Mouse (Mus musculus) midbrain, postnatal 0 days (tissue): ENCODE results near the gene Cyfip1. TPM values are rescaled to one million over a fixed set of nuclear protein-coding genes. Genes with fewer than 3 reads are reported as not detected.

Experiments used
- ATAC-seq: fragments of 200-750 bp; cut with Nextera tagmentation; 2 replicates; pipeline ENCODE4 v1.8.0; 2017; ENCODE audit warnings: moderate number of reproducible peaks, mild to moderate bottlenecking, moderate TSS enrichment, moderate library complexity; ENCODE audit not compliant: low FRiP score
- DNase-seq: peaks from one replicate; pipeline ENCODE4 v3.0.0-alpha.2; 2015; ENCODE audit warnings: low spot score
- H3K27ac ChIP-seq: fragments of 300-500 bp; sonication (generic); 2 replicates; pipeline ENCODE4 v1.5.1; 2014; ENCODE audit warnings: low read depth, mild to moderate bottlenecking, low read length, mixed read lengths
- H3K27me3 ChIP-seq: fragments of 300-500 bp; sonication (generic); 2 replicates; pipeline ENCODE4 v1.6.1; 2014; ENCODE audit warnings: low read length, control low read depth, mixed read lengths; ENCODE audit not compliant: insufficient read depth
- H3K36me3 ChIP-seq: fragments of 300-500 bp; sonication (generic); 2 replicates; pipeline ENCODE4 v1.6.1; 2014; ENCODE audit warnings: low read length, control low read depth, mixed read lengths; ENCODE audit not compliant: insufficient read depth
- H3K4me1 ChIP-seq: fragments of 300-500 bp; sonication (generic); 2 replicates; pipeline ENCODE4 v1.6.1; 2014; ENCODE audit warnings: mild to moderate bottlenecking, control low read depth, antibody characterized with exemption, low read length, mixed read lengths; ENCODE audit not compliant: insufficient read depth
- H3K4me2 ChIP-seq: fragments of 300-500 bp; sonication (generic); 2 replicates; pipeline ENCODE4 v1.6.1; 2014; ENCODE audit warnings: low read depth, mild to moderate bottlenecking, low read length, mixed read lengths; ENCODE audit not compliant: poor library complexity, severe bottlenecking
- H3K4me3 ChIP-seq: fragments of 300-500 bp; sonication (generic); 2 replicates; pipeline ENCODE4 v1.5.1; 2014; ENCODE audit warnings: low read depth, mild to moderate bottlenecking, low read length, moderate library complexity
- H3K9ac ChIP-seq: fragments of 300-500 bp; sonication (generic); replicated peaks from 2 replicates; pipeline ENCODE4 v1.6.1; 2014; ENCODE audit warnings: mild to moderate bottlenecking, low read length, moderate library complexity, mixed read lengths; ENCODE audit not compliant: poor library complexity, severe bottlenecking
- H3K9me3 ChIP-seq: fragments of 300-500 bp; sonication (generic); 2 replicates; pipeline ENCODE4 v1.6.1; 2016; ENCODE audit warnings: low read length, control low read depth
- CTCF ChIP-seq: IDR thresholded peaks from 2 replicates; pipeline ENCODE4 v1.5.1; 2016; ENCODE audit warnings: antibody characterized with exemption, mild to moderate bottlenecking
- WGBS: fragments of 180-500 bp; shearing (Covaris S2); extraction: QIAGEN DNeasy Blood & Tissue Kit; methylation state at CpG from one replicate; pipeline ENCODE4 v1.1.7; 2014; 5-methylcytosine and 5-hydroxymethylcytosine counted together
- polyA plus RNA-seq: library from polyadenylated mRNA; unstranded; fragments of >200 nt; fragmentation: Nextera tagmentation; extraction: Ambion mirVana; gene quantifications from 2 replicates; pipeline ENCODE4 v1.2.1, GENCODE M21; 2015
- total RNA-seq: library from RNA; depleted of rRNA; stranded (reverse); fragments of >200 nt; gene quantifications from 2 replicates; pipeline ENCODE4 v1.2.3, GENCODE M21; 2014

Gene Cyfip1
- total and polyA plus RNA-seq, 2 experiments from 2014 or later = 31.4 to 49.5 TPM

GRCm38 (mm10) chr7:55928649-55929048, 87.1 kb downstream of the Cyfip1 start:
- no peak for TF ChIP-seq CTCF

GRCm38 (mm10) chr7:55935025-55935424, 93.5 kb downstream of the Cyfip1 start:
- Histone ChIP-seq H3K4me2 (no peak overlapping the region), H3K4me1 (no peaks in the 10 kb centered on the region), H3K27ac (no peak overlapping the region), H3K36me3 (peaks cover 8% of the 10 kb centered on the region), H3K27me3 (no peaks in the 10 kb centered on the region), H3K9me3 (no peaks in the 10 kb centered on the region), H3K9ac (no peak overlapping the region), H3K4me3 (no peak overlapping the region)
- TF ChIP-seq CTCF = no peak
- 94% methylated on average over 2 of the region's 2 CpGs for WGBS
- ATAC-seq (no peak), DNase-seq (no peak)

More at GRCm38 (mm10) chr7:55928649-55929048, 87.1 kb downstream of the Cyfip1 start:
- Histone ChIP-seq H3K27me3 (no peaks in the 10 kb centered on the region), H3K4me2 (no peak overlapping the region), H3K4me1 (no peaks in the 10 kb centered on the region), H3K9me3 (no peaks in the 10 kb centered on the region), H3K36me3 (peaks cover 21% of the 10 kb centered on the region), H3K9ac (no peak overlapping the region), H3K4me3 (no peak overlapping the region), H3K27ac (no peak overlapping the region)
- ATAC-seq (no peak), DNase-seq (no peak)
- WGBS = 83% methylated on average over 2 of the region's 2 CpGs

GRCm38 (mm10) chr7:55938341-55938740, 96.8 kb downstream of the Cyfip1 start:
- TF ChIP-seq CTCF = no peak
- 0 out of 2 replicates have a peak, but pooled peaks cover 3% of the 10 kb centered on the region for H3K36me3 ChIP-seq
- H3K4me1 ChIP-seq = no peaks in the 10 kb centered on the region
- H3K27ac ChIP-seq = no peak overlapping the region
- H3K4me3 ChIP-seq = no peak overlapping the region
- ATAC-seq = no peak
- H3K27me3 ChIP-seq = no peaks in the 10 kb centered on the region
- no peak for DNase-seq
- no peaks in the 10 kb centered on the region for H3K9me3 ChIP-seq
- H3K4me2 ChIP-seq = no peak overlapping the region
- no peak overlapping the region for H3K9ac ChIP-seq
- 92% methylated on average over 4 of the region's 4 CpGs for WGBS

GRCm38 (mm10) chr7:55956054-55956453, 114.5 kb downstream of the Cyfip1 start:
- Histone ChIP-seq H3K27ac (no peak overlapping the region), H3K4me2 (no peak overlapping the region), H3K27me3 (no peaks in the 10 kb centered on the region), H3K4me3 (no peak overlapping the region), H3K36me3 (no peaks in the 10 kb centered on the region), H3K9me3 (no peaks in the 10 kb centered on the region), H3K9ac (no peak overlapping the region), H3K4me1 (peaks cover 2% of the 10 kb centered on the region; the same call in 1 of the 2 replicates)
- WGBS = 98% methylated on average over 2 of the region's 2 CpGs
- TF ChIP-seq CTCF = no peak
- no peak for ATAC-seq
- DNase-seq = no peak

DNA sequence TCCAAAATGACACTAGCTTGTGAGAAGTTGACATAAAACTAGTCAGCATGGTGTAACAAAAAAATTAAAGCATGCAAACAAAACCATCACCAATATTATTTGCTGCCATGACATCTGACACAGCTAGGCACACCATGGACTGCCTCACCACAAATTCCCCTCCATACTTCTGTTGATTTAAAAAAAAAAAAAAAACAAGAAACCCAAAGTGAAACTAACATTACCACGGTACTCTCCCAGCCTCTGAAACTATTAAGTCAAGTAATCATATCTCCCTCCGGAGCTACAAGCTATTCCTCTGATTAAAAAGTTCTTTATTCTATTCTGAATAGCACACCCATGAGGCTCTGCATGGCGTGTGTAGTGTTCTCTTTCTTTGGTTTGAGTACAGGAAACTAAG, 115.6 kb downstream of the Cyfip1 start:
- H3K4me3 ChIP-seq = no peak overlapping the region
- H3K9ac ChIP-seq = no peak overlapping the region
- H3K27me3 ChIP-seq = no peaks in the 10 kb centered on the region
- no peaks in the 10 kb centered on the region for H3K9me3 ChIP-seq
- WGBS = over 99% methylated on average over 3 of the region's 3 CpGs
- ATAC-seq = no peak
- H3K4me1 ChIP-seq = peaks cover 3% of the 10 kb centered on the region; the same call in 1 of the 2 replicates
- H3K27ac ChIP-seq = no peak overlapping the region
- no peak for DNase-seq
- no peaks in the 10 kb centered on the region for H3K36me3 ChIP-seq
- no peak overlapping the region for H3K4me2 ChIP-seq
- no peak for TF ChIP-seq CTCF

DNA sequence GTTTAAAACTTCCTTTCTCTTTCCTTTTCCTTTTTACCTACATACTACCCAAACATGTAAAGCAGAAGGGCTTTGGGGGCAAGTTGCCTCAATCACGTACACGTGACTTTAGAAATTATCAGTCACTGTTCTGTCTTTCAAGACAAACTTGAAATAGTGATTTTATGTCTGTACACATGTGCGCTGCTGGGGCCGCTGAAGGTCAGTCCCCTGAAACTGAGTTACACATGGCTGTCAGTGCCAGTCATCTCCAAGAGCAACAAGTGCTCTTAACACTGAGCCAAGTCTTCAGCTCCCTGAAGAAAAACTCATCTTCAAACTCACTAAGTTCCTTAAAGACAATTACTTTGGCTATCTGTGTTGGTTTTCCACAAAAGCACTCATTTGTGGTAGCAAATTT, 116.4 kb downstream of the Cyfip1 start:
- Histone ChIP-seq H3K27me3 (no peaks in the 10 kb centered on the region), H3K9me3 (no peaks in the 10 kb centered on the region), H3K4me1 (peaks cover 3% of the 10 kb centered on the region; the same call in 1 of the 2 replicates), H3K4me2 (no peak overlapping the region), H3K36me3 (no peaks in the 10 kb centered on the region), H3K4me3 (no peak overlapping the region), H3K27ac (no peak overlapping the region), H3K9ac (no peak overlapping the region)
- no peak for TF ChIP-seq CTCF
- ATAC-seq (no peak), DNase-seq (no peak)
- WGBS = 97% methylated on average over 4 of the region's 4 CpGs
